Mouse (Mus musculus) gastrocnemius, postnatal 25 days (tissue): ENCODE measurements around the gene Fgfr2. TPM values are rescaled to one million over a fixed set of nuclear protein-coding genes. Genes with fewer than 3 reads are reported as not detected.
A peak's percentile ranks its signal among the peaks of the same experiment; 100 is the strongest.

Experiments
- DNase-seq: peaks from one replicate; pipeline ENCODE4 v3.0.0; 2022
- total RNA-seq, 2 experiments: library from RNA; stranded (reverse); gene quantifications; 1 replicate in 1 of 2; 2 replicates in 1 of 2; pipeline ENCODE4 v1.2.3; 2021

The Fgfr2 gene
- total RNA-seq, 2 experiments from 2014 or later, result 0.33 to 0.96 TPM

DNA sequence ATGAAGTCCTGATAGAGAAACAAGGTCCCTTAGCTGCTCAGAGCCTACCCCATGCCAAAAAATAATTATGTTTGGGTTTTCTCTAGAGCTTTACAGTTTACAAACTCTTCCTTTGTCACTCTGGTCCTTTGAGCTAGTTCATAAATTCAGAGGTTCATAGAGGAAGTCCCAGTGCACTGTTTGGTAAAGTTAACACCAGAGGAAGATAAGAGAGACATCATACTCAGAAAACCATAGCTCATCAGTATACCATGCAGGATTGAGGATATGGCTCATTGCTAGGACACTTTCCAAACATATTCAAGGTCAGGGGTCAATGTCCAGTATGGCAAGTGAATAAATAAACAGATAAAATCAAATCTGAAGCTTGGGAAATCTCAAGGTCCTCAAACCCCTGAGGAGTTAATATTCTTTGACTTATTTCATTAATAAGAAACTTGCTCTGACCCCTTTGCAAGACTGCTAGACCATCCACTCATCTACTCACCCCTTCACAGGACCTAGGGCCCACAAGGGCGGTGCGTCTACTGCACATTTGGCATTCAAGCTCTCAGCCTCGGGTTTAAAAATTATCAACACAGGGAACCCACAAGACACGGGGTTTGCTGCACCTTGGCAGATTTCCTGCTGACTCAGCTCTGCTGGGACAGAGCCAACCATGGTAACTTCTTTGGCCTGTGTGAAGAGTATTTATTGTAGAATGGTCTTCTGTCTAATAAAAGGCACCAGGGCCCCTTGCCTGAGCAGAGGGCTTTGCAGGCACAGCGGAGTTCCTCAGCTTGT, 797.4 kb downstream of the Fgfr2 start:
- DNase-seq, result peak; percentile 36

GRCm38 (mm10) chr7:132323430-132323829, 799.7 kb downstream of the Fgfr2 start:
- no peak for DNase-seq

DNA sequence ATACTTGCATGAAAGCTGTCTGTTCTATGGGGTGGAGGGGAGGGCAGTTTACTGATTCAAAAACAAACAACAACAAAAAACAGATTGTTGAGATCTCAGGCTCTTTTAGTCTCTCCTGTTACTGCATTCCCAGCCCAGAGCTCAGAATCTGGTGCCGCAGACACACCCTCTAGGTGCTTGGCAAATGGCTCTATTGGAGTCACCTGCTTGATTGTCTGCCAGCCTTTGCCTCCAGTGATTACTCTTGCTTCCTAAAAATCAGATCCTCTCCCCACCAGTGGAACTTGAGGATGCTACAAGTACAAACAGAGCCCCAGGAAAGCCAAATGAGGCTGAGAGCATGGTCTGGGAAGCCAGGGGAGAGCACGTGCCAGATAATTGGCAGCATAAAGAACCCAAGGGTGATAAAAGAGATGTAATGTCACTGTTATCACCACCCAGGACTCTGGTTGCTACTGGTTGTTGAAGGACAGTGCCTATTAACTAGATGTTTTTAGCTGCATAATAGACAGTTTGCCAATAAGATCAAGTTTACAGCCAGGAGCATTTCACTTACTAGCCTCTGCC, 801.7 kb downstream of the Fgfr2 start:
- DNase-seq, result no peak

DNA sequence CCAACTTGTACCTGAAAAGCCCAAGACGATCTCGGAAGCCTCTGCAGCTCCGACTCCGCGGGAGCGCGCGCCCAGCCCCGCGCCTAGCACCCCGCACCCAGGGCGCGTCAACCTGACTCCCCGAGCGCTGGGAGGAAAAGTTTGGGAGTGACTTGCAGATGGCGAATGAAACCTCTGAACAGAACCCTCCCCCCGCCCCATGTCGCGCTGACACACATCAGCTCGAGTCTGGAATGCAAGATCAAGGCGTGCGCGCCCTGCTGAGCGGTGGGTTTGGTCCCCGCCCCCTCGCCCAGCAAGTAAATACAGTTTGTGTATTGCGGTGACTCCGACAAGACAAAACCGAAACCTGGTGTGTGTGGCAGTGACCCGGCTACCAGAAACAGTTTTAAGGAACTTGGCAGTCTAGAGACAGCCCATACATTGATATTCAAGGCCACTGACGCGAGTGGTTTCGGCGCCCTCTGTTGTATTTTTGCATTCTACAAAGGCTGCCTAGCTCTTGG, 806.1 kb downstream of the Fgfr2 start, which contains the start of gene Chst15:
Gene Chst15 (minus strand): TSS at position 193 of the 506 bp plus-strand sequence.
- DNase-seq, result peak; percentile 36

GRCm38 (mm10) chr7:132316101-132317035, 806.8 kb downstream of the Fgfr2 start:
- DNase-seq, result peak; percentile 57

- DNase-seq, result peak; percentile 69
Observed at GRCm38 (mm10) chr7:132315149-132316091, 807.7 kb downstream of the Fgfr2 start.

GRCm38 (mm10) chr7:132312396-132312795, 810.8 kb downstream of the Fgfr2 start:
- no peak for DNase-seq

DNA sequence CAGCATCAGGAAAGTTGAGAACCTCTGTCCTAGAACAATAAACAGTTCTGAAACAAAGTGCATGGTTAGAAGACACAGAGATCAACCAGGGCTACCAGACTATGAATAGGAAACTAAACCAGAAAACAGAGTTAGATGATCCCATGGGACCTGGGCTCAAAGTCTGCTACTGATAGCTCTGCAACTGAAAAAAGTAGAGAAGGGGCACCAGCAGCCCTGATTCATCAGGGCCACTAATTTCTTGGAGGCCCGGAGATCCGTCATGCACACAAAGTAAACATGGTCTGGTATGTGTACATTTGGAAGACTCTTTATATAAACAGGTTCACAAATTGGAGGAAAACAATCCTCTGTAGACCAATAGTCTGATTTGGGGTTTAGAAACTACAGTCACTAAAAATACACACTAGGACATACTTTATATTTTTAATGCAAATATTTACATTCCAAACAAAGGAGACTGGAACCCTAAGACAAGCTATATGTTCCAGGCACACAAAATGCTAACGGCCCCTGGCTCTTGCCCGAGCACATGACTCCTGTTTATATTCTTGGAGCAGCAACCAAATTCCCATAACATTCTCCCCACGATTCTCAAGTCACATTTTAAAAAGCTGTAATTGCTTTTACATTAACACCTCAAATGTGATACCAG, 814.5 kb downstream of the Fgfr2 start:
- DNase-seq, result no peak

DNA sequence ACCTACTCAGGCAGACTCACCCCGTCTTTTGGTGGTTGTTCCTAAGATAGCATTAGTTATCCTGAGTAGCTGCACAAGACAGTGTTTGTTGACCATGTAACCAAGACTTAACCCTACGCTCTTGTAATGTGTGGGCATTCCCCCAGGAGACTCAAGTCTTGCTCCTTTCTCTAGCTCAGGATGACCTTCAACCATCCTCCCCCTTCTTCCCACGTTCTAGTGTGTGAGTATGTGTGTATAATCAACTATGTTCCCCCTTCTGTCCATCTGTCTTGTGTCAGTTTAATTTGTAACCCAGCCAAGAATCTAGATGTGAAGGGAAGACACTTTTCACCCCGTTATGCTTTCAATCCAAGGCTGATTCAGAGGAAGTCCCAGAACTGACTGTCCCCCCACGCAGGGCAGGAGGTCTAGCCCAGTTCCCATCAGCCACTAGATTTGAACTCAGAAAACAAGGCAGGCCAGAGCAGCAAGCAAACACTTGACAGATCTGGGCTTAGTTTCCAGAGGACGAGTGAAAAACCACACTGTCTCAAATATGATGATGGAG, 815.4 kb downstream of the Fgfr2 start:
- no peak for DNase-seq

DNA sequence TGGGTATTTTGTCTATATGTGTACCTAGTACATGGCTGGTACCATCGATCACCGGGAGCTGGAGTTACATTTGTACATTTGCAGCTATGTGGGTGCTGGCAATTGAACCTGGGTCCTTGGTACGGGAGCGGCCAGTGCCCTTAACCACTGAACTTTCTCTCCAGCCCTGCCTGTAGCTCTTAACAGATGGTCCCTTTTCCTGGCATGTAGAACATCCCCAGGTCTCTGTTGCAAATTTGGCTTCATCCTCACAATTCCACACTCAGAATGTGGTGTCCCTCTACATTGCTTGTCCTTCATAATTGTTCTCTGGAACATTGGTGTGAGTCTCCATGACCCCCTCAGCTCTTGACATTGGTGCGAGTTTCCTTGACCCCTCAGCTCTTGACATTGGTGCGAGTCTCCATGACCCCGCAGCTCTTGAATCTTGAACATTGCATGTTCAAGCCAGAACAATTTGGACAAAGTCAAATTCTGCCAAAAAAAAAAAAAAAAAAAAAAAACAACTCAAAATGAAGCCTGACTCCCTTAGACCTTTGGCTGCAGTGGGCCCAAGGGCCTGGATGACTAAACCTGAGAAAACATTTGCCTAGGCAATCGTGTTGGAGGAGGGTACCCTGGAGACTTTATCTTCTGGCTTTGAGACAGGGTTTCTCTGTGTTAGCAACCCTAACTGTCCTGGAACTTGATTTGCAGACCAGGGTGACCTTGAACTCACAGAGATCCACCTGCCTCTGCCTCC, 816.3 kb downstream of the Fgfr2 start:
- no peak for DNase-seq

DNA sequence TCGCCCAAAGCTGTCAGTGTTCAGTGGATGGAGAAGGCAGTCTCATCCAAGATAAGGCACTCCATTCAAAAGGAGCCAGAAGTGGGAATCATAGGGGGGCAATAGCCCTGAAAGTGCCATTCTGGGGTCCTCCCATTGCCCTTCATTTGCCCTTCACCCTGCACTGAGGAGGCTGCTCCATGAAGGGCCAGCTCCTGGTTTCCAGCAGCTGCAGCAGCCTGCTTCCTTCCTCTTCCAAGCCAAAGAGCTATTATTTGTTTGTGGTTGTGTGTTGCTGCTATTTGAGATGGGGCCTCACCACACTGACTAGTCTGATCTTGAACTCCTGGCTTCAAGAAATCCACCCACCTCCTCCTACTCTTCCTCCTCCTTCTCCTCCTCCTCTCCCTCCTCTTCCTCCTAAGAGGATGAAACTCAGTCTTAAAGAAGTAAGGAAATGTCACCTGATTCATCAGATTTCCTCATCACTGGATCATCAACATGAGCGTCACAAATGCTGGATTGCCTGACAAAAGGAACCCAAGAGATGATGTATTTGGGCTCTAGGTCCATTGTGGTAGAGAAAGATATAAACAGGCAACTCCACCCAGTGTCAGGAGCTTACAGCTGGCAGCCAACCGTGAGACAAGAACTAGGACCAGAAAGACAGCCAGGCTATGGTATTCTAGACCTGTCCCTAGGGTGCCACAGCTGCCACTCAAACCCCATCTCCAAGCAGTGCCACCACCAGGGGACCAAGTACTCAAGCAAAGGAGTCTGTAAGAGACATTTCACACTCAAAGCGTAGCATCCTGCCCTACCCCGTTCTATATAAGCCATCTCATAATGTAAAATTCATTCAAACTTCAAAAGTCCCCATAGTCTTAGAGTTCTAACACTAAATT, 817.4 kb downstream of the Fgfr2 start:
- no peak for DNase-seq

GRCm38 (mm10) chr7:132304424-132305085, 818.6 kb downstream of the Fgfr2 start:
- no peak for DNase-seq

GRCm38 (mm10) chr7:132303988-132304387, 819.2 kb downstream of the Fgfr2 start:
- DNase-seq, result no peak

GRCm38 (mm10) chr7:132302508-132303241, 820.5 kb downstream of the Fgfr2 start:
- DNase-seq, result peak; percentile 51

- no peak for DNase-seq
Observed at GRCm38 (mm10) chr7:132299661-132300210, 823.4 kb downstream of the Fgfr2 start.

DNA sequence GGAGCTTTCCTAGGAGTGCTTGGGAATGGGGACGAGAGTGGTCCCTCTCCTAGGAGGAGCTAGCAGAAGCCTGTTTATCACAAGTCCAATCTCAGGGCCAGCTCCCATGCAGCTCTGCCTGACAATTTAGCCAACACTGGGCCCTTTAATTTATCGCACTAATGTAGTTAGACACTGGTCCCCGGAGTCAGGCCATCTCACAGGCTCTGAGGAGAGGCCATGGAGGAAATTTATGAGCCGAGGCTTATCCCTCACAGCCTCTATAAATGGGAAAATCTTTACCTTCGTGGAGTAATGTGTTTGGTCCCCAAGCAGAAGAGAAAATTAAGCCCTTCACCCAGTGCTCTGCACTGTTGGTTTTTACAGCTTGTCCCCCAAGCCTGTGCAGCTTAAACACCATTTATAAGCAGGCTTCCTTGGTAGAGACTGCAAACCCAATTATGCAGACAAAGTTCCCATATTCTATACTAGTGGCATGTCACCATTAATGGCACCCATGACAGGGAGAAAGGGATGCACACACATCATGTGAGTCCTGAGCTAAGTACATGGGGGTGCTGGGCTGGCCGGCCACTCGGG, 824.6 kb downstream of the Fgfr2 start:
- no peak for DNase-seq
